Mouse (Mus musculus): ENCODE measurements around the gene Hpdl. TPM values are rescaled to one million over a fixed set of nuclear protein-coding genes. Genes with fewer than 3 reads are reported as not detected.

Gene Hpdl
- polyA plus RNA-seq, 1 experiment from 2014 or later: 0.28 TPM

DNA sequence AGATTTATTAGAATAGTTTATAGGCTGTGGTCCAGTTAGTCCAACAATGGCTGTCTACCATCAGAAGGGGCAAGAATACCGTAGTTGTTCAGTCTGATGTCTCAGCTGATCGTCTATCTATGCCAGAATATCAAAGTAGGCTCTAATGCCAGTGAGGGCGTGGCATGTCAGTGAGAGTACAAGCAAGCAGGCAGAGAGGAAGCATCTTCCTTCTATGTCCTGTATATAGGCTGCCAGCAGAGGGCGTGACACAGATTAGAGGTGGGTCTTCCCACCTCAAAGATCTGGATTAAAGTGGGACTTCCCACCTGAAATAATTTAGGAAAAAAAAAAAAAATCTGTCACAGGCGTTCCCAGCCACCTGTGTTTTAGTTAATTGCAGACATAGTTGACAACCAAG lies 21.6 kb downstream of the Hpdl start:
- in situ Hi-C loops (cut with MboI; ENCODE audit: low pct_unique_long_range_greater_than_20kb): no loop called here
- H3K27me3 ChIP-seq: no peaks in the 10 kb centered on the region
- ChIA-PET POLR2A (no interaction called here), CTCF (no interaction called here)
- no peak for DNase-seq (ENCODE audit: low read depth, low spot score)
- no peak for ATAC-seq
- TF ChIP-seq CTCF (IDR thresholded peaks at IDR 0.05): no peak

DNA sequence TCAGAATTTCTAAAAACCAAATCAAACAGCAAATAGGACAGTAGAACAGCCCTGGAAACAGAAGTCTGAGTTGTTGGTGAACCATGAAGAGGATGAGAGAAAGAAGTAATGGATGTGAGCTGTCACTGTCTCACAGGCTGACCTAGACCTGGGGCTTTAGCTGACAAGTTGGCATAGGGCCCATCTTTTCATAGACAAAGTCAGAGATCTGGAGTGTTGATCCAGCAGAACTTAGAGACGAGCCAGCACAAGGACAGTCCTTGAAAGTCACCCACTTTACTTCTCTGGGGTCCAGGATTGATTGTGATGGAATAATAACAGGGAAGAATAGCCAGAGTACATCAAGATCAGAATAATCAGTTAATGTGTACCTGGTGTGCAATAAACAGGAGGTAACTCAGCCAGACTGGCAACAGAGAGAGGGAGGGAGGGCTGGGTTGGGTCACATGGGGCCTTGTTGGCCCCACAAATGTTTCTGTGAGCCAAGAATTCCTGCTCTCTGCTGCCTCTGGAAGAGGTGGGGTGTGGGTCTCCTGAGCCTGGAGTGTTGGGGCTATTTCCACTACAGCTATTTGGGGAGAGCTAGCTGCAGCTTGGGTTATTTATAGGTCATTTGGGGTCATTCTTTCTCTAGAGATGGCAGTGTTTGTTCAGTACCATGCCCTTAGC lies 24.9 kb downstream of the Hpdl start:
- POLR2A ChIA-PET: no interaction called here
- DNase-seq (ENCODE audit: low read depth, low spot score) (no peak), ATAC-seq (no peak)
- CTCF ChIA-PET: interaction anchor here (1.0 kb wide), 1 partner anchor 77 kb away, joined by 4 read pairs; no protein-coding TSS in a partner anchor
- in situ Hi-C loops (cut with MboI; ENCODE audit: low pct_unique_long_range_greater_than_20kb): no loop called here
- TF ChIP-seq CTCF (IDR thresholded peaks at IDR 0.05): no peak
- no peaks in the 10 kb centered on the region for H3K27me3 ChIP-seq

DNA sequence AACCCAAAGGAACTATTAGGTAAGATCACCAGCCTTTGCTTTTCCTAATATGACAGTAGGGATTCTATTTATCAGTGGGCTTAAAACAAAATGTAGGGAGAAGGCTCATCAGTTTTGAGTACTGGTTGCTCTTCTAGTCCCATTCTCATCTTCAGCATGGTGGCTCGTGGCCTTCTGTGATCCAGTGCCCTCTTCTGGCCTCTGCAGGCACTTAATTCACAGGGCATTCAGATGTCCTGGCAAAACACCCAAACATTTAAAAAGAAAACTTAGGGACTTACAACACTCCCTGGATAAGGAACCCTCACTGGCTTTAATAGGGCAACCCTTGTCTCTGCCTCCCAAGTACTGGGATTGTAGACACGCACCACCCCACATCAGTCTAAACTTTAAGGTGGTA lies 27.2 kb downstream of the Hpdl start:
- no peaks in the 10 kb centered on the region for H3K27me3 ChIP-seq
- ChIA-PET POLR2A (no interaction called here), CTCF (no interaction called here)
- in situ Hi-C loops (cut with MboI; ENCODE audit: low pct_unique_long_range_greater_than_20kb): no loop called here
- peak; percentile 32 for TF ChIP-seq CTCF (IDR thresholded peaks at IDR 0.05)
- ATAC-seq (no peak), DNase-seq (ENCODE audit: low read depth, low spot score) (no peak)

DNA sequence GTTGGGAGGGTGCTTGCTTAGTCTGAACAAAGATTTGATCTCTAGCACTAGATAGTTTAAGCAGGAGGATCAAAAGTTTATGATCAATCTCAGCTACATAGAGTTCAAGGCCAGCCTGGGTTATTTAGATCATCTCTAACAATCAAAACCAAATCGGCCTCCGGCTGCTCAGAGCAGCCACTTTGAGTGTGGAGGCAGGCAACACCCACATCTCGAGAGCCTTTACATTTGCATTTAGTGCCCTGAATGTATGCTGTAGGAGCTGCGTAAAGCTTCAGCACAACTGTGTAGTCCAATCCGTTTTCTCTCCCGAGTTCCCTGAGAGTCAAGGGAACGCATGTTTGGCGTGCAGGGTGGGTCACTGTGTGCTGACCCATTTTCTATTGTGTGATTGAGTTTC lies 29.1 kb downstream of the Hpdl start:
- no peak for ATAC-seq

DNA sequence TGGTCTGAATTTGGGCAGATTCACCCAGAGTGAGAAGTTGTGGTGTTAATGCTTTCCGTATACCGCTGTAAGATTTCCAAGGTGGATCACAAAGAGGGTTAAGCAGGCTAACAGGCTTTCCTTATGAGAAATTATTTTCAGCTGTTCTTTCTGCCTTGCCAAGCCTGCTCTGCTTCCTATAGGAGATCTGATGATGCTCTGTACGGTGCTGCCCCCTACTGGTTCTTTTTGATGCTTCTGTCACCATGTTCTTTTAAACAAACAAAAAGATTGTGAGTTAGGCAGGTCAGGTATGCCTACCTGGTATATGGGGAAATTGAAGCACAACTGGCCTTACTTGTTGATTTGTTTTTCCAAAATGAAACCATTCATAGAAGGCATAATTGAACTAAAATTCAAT lies 32.6 kb downstream of the Hpdl start:
- DNase-seq (ENCODE audit: low read depth, low spot score) (no peak), ATAC-seq (no peak)
- ChIA-PET CTCF (interaction anchor here (0.8 to 5.1 kb wide), 9 partner anchors 18 to 103 kb away, joined by 3 to 65 read pairs (median 4); partner anchors contain the start of genes Ccdc163, Mmachc, Prdx1 and Tesk2), POLR2A (interaction anchor here (1.0 kb wide), 1 partner anchor 68 kb away, joined by 3 read pairs; the partner anchor contains the start of gene Tesk2)
- peak; percentile 64 for TF ChIP-seq CTCF (IDR thresholded peaks at IDR 0.05)
- in situ Hi-C loops (cut with MboI; ENCODE audit: low pct_unique_long_range_greater_than_20kb): loop anchor here (5.0 kb wide), 2 partner anchors 72 to 162 kb away; partner anchors contain the start of gene Nasp
- H3K27me3 ChIP-seq: no peaks in the 10 kb centered on the region

More for the DNA sequence above, 29.1 kb downstream of the Hpdl start:
- no peak for TF ChIP-seq CTCF (IDR thresholded peaks at IDR 0.05)
- CTCF ChIA-PET: interaction anchor here (1.6 to 1.8 kb wide), 2 partner anchors 72 to 73 kb away, joined by 4 to 7 read pairs; partner anchors contain the start of gene Tesk2
- POLR2A ChIA-PET: no interaction called here
- H3K27me3 ChIP-seq: no peaks in the 10 kb centered on the region
- DNase-seq (ENCODE audit: low read depth, low spot score): no peak
- in situ Hi-C loops (cut with MboI; ENCODE audit: low pct_unique_long_range_greater_than_20kb): no loop called here

DNA sequence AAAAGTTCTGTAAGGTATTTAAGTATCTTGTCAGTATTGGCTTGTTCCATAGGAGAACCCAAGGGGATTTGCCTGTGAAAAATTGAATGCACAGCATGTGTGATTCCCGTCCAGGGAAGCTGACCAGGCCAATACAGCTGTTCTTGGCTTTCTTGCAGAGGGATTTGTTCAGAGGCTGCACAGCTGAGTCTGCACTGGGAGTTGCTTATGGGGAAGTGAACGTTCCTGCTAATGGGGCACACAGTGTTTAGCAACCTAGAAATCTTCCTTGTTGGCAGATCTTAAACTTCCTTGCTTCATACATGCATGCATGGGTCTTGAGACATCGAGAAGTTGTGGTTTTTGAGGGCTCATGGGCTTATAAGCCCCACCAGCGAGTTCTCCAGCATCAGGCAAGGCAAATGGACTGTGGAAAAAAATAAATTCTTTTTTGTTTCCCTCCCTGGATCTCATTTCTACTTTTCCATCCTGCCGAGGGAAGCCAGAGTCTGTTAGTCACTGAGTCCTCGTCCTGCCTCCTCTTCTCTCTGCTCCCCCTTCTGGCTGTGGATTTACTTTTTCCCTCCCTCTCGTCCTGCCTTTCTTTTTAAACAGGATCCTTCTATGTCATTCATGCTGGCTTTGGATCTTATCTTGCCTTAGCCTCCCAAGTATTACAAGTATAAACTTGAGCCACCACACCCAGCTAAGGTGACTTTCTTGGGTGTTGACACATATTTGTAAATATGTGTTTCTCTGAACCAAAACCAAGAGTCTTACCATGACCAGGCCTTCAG lies 33.3 kb downstream of the Hpdl start:
- in situ Hi-C loops (cut with MboI; ENCODE audit: low pct_unique_long_range_greater_than_20kb): loop anchor here (5.0 kb wide), 2 partner anchors 71 to 161 kb away; partner anchors contain the start of gene Nasp
- ATAC-seq: no peak
- no peak for TF ChIP-seq CTCF (IDR thresholded peaks at IDR 0.05)
- no peaks in the 10 kb centered on the region for H3K27me3 ChIP-seq
- DNase-seq (ENCODE audit: low read depth, low spot score): no peak
- POLR2A ChIA-PET: interaction anchor here (1.0 kb wide), 1 partner anchor 67 kb away, joined by 3 read pairs; the partner anchor contains the start of gene Tesk2
- CTCF ChIA-PET: interaction anchor here (0.8 to 5.1 kb wide), 10 partner anchors 12 to 103 kb away, joined by 3 to 65 read pairs (median 4); partner anchors contain the start of genes Ccdc163, Mmachc, Prdx1 and Tesk2

DNA sequence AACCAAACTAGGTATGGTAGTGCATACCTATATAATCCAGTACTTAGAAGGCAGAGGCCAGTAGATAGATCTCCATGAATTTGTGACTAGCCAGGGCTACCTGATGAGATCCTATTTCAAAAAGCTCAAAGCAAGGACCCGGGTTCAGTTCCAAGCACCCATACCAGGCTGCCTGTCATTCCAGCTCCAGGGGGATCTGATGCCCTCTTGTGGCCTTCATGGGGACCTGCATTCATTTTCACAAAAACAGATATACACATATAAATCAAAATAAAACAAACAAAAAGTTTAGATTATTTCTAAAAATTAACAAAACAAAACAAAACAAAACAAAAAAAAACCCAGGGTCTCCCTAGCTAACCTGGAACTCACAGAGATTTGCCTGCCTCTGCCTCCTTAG lies 34.9 kb downstream of the Hpdl start:
- no peak for DNase-seq (ENCODE audit: low read depth, low spot score)
- in situ Hi-C loops (cut with MboI; ENCODE audit: low pct_unique_long_range_greater_than_20kb): loop anchor here (5.0 kb wide), 2 partner anchors 69 to 159 kb away; partner anchors contain the start of gene Nasp
- H3K27me3 ChIP-seq: no peaks in the 10 kb centered on the region
- ATAC-seq: no peak
- ChIA-PET CTCF (interaction anchor here (1.7 to 5.1 kb wide), 2 partner anchors 11 to 67 kb away, joined by 9 to 65 read pairs; partner anchors contain the start of gene Tesk2), POLR2A (interaction anchor here (1.4 kb wide), 1 partner anchor 66 kb away, joined by 3 read pairs; no protein-coding TSS in a partner anchor)
- TF ChIP-seq CTCF (IDR thresholded peaks at IDR 0.05): peak; percentile 48

DNA sequence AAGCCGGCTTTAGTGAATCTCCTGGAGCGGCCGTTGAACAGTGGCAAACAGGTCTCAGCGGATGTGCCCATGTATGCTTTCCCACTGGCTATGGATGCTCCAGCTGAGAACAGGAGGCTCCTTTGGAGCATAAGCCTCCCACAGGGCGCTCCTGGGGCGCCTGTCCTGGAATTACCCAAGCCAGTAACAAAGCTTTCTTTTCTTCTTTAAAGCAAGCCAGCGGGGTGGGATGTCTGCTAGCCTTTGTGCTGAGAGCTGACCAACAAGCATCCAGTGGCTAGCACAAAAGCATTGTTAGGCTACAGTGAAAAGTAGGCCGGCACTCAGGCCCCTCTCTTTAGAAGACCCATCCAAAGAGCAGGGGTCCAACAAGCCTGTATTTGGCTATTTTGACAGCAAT lies 39.3 kb downstream of the Hpdl start:
- DNase-seq (ENCODE audit: low read depth, low spot score) (no peak), ATAC-seq (no peak)
- TF ChIP-seq CTCF (IDR thresholded peaks at IDR 0.05): no peak
- no peaks in the 10 kb centered on the region for H3K27me3 ChIP-seq
- ChIA-PET CTCF (no interaction called here), POLR2A (interaction anchor here (0.7 kb wide), 1 partner anchor 9 kb away, joined by 3 read pairs; no protein-coding TSS in a partner anchor)
- in situ Hi-C loops (cut with MboI; ENCODE audit: low pct_unique_long_range_greater_than_20kb): no loop called here

DNA sequence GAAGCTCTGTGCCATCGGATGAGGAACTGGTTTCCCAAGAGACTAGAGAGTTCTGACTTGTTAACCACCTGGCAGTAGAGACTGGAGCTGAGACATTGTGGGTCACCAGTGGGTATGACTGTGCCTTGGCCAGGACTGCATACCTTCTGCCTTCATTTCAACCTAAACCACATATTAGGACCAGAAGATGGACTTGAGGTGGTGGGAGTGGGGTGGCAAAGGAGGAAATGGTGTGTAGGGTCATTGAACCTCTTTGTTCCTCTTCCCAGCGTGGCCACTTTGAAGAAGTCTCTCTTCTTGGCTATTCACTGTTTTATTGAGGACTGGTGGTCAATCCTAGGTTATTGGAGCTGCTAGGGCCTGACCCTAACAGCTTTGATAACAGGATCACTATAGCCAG lies 40.1 kb downstream of the Hpdl start:
- no peaks in the 10 kb centered on the region for H3K27me3 ChIP-seq
- TF ChIP-seq CTCF (IDR thresholded peaks at IDR 0.05): no peak
- ATAC-seq (no peak), DNase-seq (ENCODE audit: low read depth, low spot score) (no peak)
- in situ Hi-C loops (cut with MboI; ENCODE audit: low pct_unique_long_range_greater_than_20kb): no loop called here
- CTCF ChIA-PET: no interaction called here
- POLR2A ChIA-PET: no interaction called here

DNA sequence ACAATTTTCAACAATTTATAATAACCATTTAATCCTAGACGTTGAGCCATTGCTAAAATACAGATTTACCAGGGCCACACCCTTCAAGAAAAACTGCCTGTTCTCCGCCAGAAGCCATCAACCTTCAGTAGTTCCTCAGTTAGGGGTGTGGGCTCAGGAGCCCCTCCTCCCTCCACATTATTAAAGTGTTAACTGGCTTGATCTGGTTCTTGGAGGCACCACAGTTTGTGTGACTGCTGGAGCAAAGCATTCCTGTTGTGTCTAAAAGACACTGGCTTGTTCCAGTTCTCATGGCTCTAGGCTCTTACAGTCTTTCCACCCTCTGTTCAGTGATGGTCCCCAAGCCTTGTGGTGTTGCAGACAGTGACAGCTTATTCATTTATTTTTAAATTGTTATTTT lies 41.0 kb downstream of the Hpdl start:
- H3K27me3 ChIP-seq: no peaks in the 10 kb centered on the region
- ATAC-seq (no peak), DNase-seq (ENCODE audit: low read depth, low spot score) (no peak)
- in situ Hi-C loops (cut with MboI; ENCODE audit: low pct_unique_long_range_greater_than_20kb): no loop called here
- CTCF ChIA-PET: no interaction called here
- TF ChIP-seq CTCF (IDR thresholded peaks at IDR 0.05): no peak
- POLR2A ChIA-PET: no interaction called here
